Mouse (Mus musculus): ENCODE results near the gene Pex19. TPM values are rescaled to one million over a fixed set of nuclear protein-coding genes. Genes with fewer than 3 reads are reported as not detected.

The Pex19 gene
- 59.1 TPM for total RNA-seq (2023)

DNA sequence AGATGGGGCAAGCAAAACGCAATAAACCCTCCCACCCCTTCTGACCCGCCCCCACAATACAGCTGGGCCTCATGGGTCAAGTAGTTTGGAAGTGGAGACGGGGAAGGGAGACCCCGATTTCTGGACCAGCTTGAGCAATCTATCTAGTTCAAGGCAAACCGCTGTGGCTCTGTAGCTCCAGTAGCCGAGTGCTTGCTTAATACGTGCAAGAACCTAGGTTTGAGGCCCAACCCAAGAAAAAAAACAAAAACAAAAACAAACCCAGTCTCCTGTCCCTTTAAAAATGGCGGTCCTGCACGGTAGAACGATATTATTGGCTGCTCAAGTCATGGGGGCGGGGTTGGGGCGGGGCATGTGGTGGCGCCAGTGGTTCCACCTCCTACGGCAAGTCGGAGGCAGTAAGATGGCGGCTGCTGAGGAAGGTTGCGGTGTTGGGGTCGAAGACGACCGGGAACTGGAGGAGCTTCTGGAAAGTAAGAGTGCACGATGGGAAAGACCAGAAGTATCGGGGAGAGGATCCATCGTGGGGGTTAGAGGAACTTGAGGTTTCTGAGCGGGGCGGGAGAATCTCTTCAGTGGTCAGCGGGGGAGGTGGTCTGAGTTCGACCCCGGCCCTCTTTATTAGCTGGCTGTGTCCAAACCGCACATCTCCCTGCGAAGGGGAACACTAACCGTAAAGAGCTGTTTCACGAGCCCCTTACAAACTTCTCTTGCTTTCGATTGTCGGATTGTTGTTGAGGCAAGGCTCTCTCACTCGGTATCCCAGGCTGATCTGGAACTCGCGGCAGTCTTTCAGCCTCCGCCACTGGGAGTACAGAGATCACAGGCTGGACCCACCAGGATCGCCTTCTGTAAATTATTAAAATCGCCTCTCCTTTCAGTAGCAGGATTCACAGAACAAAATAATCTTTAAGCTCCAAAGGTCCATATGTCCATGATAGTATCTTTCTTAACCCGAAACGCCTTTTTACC lies at the start of gene Pex19:
TSS of gene Pex19 (plus strand) at position 380 of the 972 bp plus-strand sequence.

DNA sequence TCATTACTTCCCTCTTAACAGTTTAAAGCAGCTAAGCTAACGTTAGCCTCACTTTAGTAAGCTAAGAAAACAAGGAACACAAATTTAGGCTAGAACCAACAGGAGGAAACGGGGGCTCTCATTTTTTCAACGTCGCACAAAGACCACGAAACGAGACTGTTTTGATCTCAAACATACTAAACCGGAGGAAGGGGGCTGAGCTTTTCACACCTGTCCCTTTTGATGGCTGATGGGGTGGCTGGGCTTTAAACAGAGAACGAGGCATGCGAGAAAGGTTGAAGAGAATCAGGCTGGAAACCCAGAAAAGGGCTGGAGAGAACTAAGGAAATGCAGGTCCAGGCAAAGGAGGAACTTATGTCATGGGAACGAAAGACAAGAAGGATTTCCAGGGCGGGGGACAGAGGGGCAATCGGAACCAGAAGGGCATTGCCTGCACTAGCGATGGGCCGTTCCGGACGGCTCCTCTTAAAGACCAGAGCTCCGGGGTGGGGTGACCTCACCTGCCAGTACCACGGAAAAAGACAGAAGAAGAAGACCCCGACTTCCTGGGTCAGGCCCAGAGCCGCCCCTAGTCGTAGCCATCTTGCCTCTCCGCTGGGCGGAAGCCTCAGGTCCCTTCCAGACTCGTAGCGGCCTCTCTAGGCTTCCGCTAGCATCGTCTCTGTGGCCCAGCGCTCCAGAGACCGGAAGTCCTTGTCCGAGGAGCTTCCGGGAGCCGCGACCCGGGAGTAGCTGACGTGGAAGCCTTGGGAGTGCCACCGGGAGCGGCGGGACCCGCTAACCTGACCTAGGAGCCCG lies 44.3 kb upstream of the Pex19 start, which contains the start of the genes Copa and Ncstn:
TSS of gene Copa (plus strand) at position 429 of the 798 bp plus-strand sequence.
TSS of gene Ncstn (minus strand) at position 695 of the 798 bp plus-strand sequence.

DNA sequence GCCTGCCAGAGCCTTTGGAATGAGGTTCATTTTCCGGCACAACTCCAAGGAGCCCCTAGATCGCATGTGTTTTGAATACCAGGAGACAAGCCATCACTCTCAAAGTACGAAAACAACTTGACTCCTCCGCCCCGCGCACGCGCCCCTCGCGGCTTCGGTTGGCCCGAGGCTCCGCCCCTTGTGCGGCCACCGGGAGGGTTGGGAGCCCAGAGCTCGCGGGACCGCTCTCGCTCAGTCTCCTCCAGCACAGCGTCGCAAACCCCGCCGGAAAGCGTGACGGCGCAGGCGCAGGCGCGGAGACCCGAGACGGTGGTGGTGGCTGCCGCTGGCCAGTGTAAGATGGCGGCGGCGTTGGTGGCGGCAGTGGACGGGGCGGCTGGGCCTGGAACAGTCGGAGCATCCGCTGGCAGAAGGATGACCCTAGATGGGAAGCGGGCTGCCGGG lies 21.3 kb downstream of the Pex19 start, which contains the start of gene Dcaf8:
TSS of gene Dcaf8 (plus strand) at position 250 of the 444 bp plus-strand sequence.

Other genes starting within 250 kb of the Pex19 start
- 22.8 TPM for gene Gm10521, start 231.1 kb upstream of the Pex19 start, total RNA-seq (2023)
- gene Slamf6, start 209.2 kb upstream of the Pex19 start, total RNA-seq (2023) = 101 TPM
- 1.4 TPM for gene Vangl2, start 98.3 kb upstream of the Pex19 start, total RNA-seq (2023)
- gene Nhlh1, start 69.2 kb upstream of the Pex19 start, total RNA-seq (2023) = not detected
- gene Copa, start 44.2 kb upstream of the Pex19 start, total RNA-seq (2023) = 158 TPM
- 88.7 TPM for gene Ncstn, start 44.0 kb upstream of the Pex19 start, total RNA-seq (2023)
- 108 TPM for gene Dcaf8, start 21.3 kb downstream of the Pex19 start, total RNA-seq (2023)
- 57.4 TPM for gene Pea15a, start 80.0 kb downstream of the Pex19 start, total RNA-seq (2023)
- gene Casq1, start 93.1 kb downstream of the Pex19 start, total RNA-seq (2023) = not detected
- gene Atp1a4, start 131.7 kb downstream of the Pex19 start, total RNA-seq (2023) = not detected
- 18.8 TPM for gene Igsf8, start 134.9 kb downstream of the Pex19 start, total RNA-seq (2023)
- gene Atp1a2, start 171.3 kb downstream of the Pex19 start, total RNA-seq (2023) = not detected
- gene Kcnj9, start 202.6 kb downstream of the Pex19 start, total RNA-seq (2023) = 0.26 TPM
- 1.5 TPM for gene Kcnj10, start 214.5 kb downstream of the Pex19 start, total RNA-seq (2023)
- 29.3 TPM for gene Pigm, start 249.8 kb downstream of the Pex19 start, total RNA-seq (2023)

Measured in CD4-positive naive resting alpha-beta T cell, adult 76 days (primary cell).